Mouse (Mus musculus): Measurements from ENCODE around the gene Lonrf2. TPM values are rescaled to one million over a fixed set of nuclear protein-coding genes. Genes with fewer than 3 reads are reported as not detected.

The Lonrf2 gene
- polyA plus RNA-seq, 1 experiment from 2014 or later, result 4.2 TPM

Other genes starting within 250 kb of the Lonrf2 start
- 15.3 and 16.3 TPM in 2 replicates for gene Aff3, start 171.8 kb downstream of the Lonrf2 start, polyA plus RNA-seq (2014; fragmentation: Nextera tagmentation; extraction: Ambion mirVana)
- 24.7 and 26.9 TPM in 2 replicates for gene Chst10, start 61.5 kb upstream of the Lonrf2 start, polyA plus RNA-seq (2014; fragmentation: Nextera tagmentation; extraction: Ambion mirVana)
- 0.22 and 0.31 TPM in 2 replicates for gene Nms, start 102.4 kb upstream of the Lonrf2 start, polyA plus RNA-seq (2014; fragmentation: Nextera tagmentation; extraction: Ambion mirVana)
- 161 and 174 TPM in 2 replicates for gene Pdcl3, start 148.9 kb upstream of the Lonrf2 start, polyA plus RNA-seq (2014; fragmentation: Nextera tagmentation; extraction: Ambion mirVana)